Mouse (Mus musculus) liver, embryonic 11.5 days (tissue): Measurements from ENCODE around the gene Mrpl53. TPM values are rescaled to one million over a fixed set of nuclear protein-coding genes. Genes with fewer than 3 reads are reported as not detected.
"Not testable (repeated sequence)": the region's sequence is repeated elsewhere in the genome, so short reads cannot be mapped to it uniquely, and the experiment has no call there.

Source experiments
- ATAC-seq: fragments of 200-750 bp; cut with Nextera tagmentation; replicated peaks from 2 replicates; pipeline ENCODE4 v1.8.0; 2017; ENCODE audit warnings: moderate number of reproducible peaks, mild to moderate bottlenecking, moderate TSS enrichment, moderate library complexity; ENCODE audit not compliant: low FRiP score
- DNase-seq: peaks from one replicate; pipeline ENCODE4 v3.0.0-alpha.2; 2017; ENCODE audit warnings: low spot score
- H3K27ac ChIP-seq: fragments of 300-500 bp; sonication (generic); 2 replicates; pipeline ENCODE4 v1.5.1; 2014; ENCODE audit warnings: mild to moderate bottlenecking, low read depth, low read length, control low read depth
- H3K27me3 ChIP-seq: fragments of 300-500 bp; sonication (generic); replicated peaks from 2 replicates; pipeline ENCODE4 v1.6.1; 2014; ENCODE audit warnings: low read length, mixed read lengths; ENCODE audit not compliant: control insufficient read depth, insufficient read depth
- H3K36me3 ChIP-seq: fragments of 300-500 bp; sonication (generic); 2 replicates; pipeline ENCODE4 v1.6.1; 2014; ENCODE audit warnings: mild to moderate bottlenecking, low read length, moderate library complexity, mixed read lengths; ENCODE audit not compliant: control insufficient read depth, insufficient read depth
- H3K4me1 ChIP-seq: fragments of 300-500 bp; sonication (generic); replicated peaks from 2 replicates; pipeline ENCODE4 v1.6.1; 2014; ENCODE audit warnings: low read length, mixed read lengths; ENCODE audit not compliant: control insufficient read depth, insufficient read depth
- H3K4me2 ChIP-seq: fragments of 300-500 bp; sonication (generic); 2 replicates; pipeline ENCODE4 v1.6.1; 2014; ENCODE audit warnings: mild to moderate bottlenecking, control low read depth, moderate library complexity
- H3K4me3 ChIP-seq: fragments of 300-500 bp; sonication (generic); 2 replicates; pipeline ENCODE4 v1.5.1; 2014; ENCODE audit warnings: low read depth, low read length, control low read depth
- H3K9ac ChIP-seq: fragments of 300-500 bp; sonication (generic); 2 replicates; pipeline ENCODE4 v1.6.1; 2014; ENCODE audit warnings: low read depth, low read length, control low read depth
- H3K9me3 ChIP-seq: fragments of 300-500 bp; sonication (generic); 2 replicates; pipeline ENCODE4 v1.6.1; 2016; ENCODE audit warnings: low read length, inconsistent platforms, mixed read lengths; ENCODE audit not compliant: control insufficient read depth
- WGBS: fragments of 180-500 bp; shearing (Covaris S2); extraction: QIAGEN DNeasy Blood & Tissue Kit; methylation state at CpG from one replicate; pipeline ENCODE4 v1.1.7; 2014; 5-methylcytosine and 5-hydroxymethylcytosine counted together
- microRNA counts: library from miRNA; unstranded; fragments of <30 nt; microRNA quantifications from one replicate; lab custom pipeline; 2015
- microRNA-seq: library from miRNA; unstranded; fragments of <30 nt; microRNA quantifications from one replicate; pipeline ENCODE4, GENCODE M21; 2017; ENCODE audit warnings: borderline number of aligned reads
- polyA plus RNA-seq: library from polyadenylated mRNA; unstranded; fragments of >200 nt; fragmentation: Nextera tagmentation; extraction: Ambion mirVana; gene quantifications from 2 replicates; pipeline ENCODE4 v1.2.1, GENCODE M21; 2014

The Mrpl53 gene
- polyA plus RNA-seq, 1 experiment from 2014 or later, result 115 TPM

DNA sequence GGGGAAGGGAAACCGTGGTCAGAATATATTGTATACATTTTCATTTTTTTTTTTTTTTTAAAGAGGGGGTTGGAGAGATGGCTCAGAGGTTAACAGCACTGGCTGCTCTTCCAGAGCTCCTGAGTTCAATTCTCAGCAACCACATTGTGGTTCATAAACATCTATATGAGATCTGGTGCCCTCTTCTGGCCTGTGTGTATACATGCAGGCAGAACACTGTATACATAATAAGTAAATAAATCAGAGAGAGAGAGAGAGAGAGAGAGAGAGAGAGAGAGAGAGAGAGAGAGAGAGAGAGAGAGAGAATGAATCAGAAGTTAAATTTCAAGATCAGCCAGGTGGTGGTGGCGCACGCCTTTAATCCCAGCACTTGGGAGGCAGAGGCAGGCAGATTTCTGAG is 50.6 kb downstream of the Mrpl53 start:
- not testable (repeated sequence) for ATAC-seq, H3K4me3 ChIP-seq, DNase-seq, H3K36me3 ChIP-seq, H3K9me3 ChIP-seq, H3K27ac ChIP-seq, H3K4me2 ChIP-seq, H3K9ac ChIP-seq
- 20% methylated on average over 3 of the region's 3 CpGs for WGBS
- H3K27me3 ChIP-seq, result peaks cover 38% of the 10 kb centered on the region
- H3K4me1 ChIP-seq, result peaks cover 10% of the 10 kb centered on the region; the same call in 1 of the 2 replicates

MicroRNAs encoded within 50 kb of the gene (microRNA counts, 519-probe panel; counts per million panel counts)
- microRNA mmu-miR-3470a+mmu-miR-3470b (lab: Ali Mortazavi, UCI), result not detected

Small RNA genes within 50 kb of the gene (microRNA-seq; reads per million reads assigned to microRNA genes)
- not detected for gene Mir3470a

Other genes starting within 250 kb of the Mrpl53 start
- 0.14 and 0.34 TPM in 2 replicates for gene Sema4f, start 169.3 kb upstream of the Mrpl53 start, polyA plus RNA-seq
- gene M1ap, start 162.1 kb upstream of the Mrpl53 start, polyA plus RNA-seq, result 6.8 and 8.2 TPM in 2 replicates
- gene Dok1, start 75.6 kb upstream of the Mrpl53 start, polyA plus RNA-seq, result 12.6 and 17.2 TPM in 2 replicates
- gene Loxl3, start 74.9 kb upstream of the Mrpl53 start, polyA plus RNA-seq, result 5.0 and 6.2 TPM in 2 replicates
- gene Aup1, start 54.5 kb upstream of the Mrpl53 start, polyA plus RNA-seq, result 220 and 230 TPM in 2 replicates
- 102 and 103 TPM in 2 replicates for gene Htra2, start 53.8 kb upstream of the Mrpl53 start, polyA plus RNA-seq
- gene Dqx1, start 51.2 kb upstream of the Mrpl53 start, polyA plus RNA-seq, result 6.1 and 6.2 TPM in 2 replicates
- 0.30 and 0.95 TPM in 2 replicates for gene Tlx2, start 38.7 kb upstream of the Mrpl53 start, polyA plus RNA-seq
- 25.0 and 27.8 TPM in 2 replicates for gene Pcgf1, start 31.2 kb upstream of the Mrpl53 start, polyA plus RNA-seq
- 0.53 and 0.73 TPM in 2 replicates for gene Lbx2, start 22.7 kb upstream of the Mrpl53 start, polyA plus RNA-seq
- gene Ccdc142, start 7.4 kb upstream of the Mrpl53 start, polyA plus RNA-seq, result 2.0 and 2.5 TPM in 2 replicates
- gene Gm42688, start 7.4 kb upstream of the Mrpl53 start, polyA plus RNA-seq, result 2.7 and 2.9 TPM in 2 replicates
- 88.9 and 89.6 TPM in 2 replicates for gene Mogs, start 6.5 kb downstream of the Mrpl53 start, polyA plus RNA-seq
- 45.1 and 50.3 TPM in 2 replicates for gene Wbp1, start 12.5 kb downstream of the Mrpl53 start, polyA plus RNA-seq
- 15.8 and 17.6 TPM in 2 replicates for gene Ino80b, start 16.4 kb downstream of the Mrpl53 start, polyA plus RNA-seq
- 14.7 and 15.4 TPM in 2 replicates for gene Rtkn, start 26.4 kb downstream of the Mrpl53 start, polyA plus RNA-seq
- gene Wdr54, start 47.4 kb downstream of the Mrpl53 start, polyA plus RNA-seq, result 2.3 and 4.3 TPM in 2 replicates
- 0.08 and 0.12 TPM in 2 replicates for gene 1700003E16Rik, start 47.4 kb downstream of the Mrpl53 start, polyA plus RNA-seq
- 56.3 and 63.4 TPM in 2 replicates for gene Dctn1, start 56.9 kb downstream of the Mrpl53 start, polyA plus RNA-seq
- gene Slc4a5, start 110.8 kb downstream of the Mrpl53 start, polyA plus RNA-seq, result 0.23 and 0.41 TPM in 2 replicates
- 119 and 120 TPM in 2 replicates for gene Mthfd2, start 216.9 kb downstream of the Mrpl53 start, polyA plus RNA-seq
- 78.5 and 84.8 TPM in 2 replicates for gene Mob1a, start 217.0 kb downstream of the Mrpl53 start, polyA plus RNA-seq
- 307 and 333 TPM in 2 replicates for gene Bola3, start 240.1 kb downstream of the Mrpl53 start, polyA plus RNA-seq